Mouse (Mus musculus) MEL (cell line): Measurements from ENCODE around the gene Ceacam15.

Experiments used
- CHD1 ChIP-seq: IDR thresholded peaks from 2 replicates; pipeline ENCODE4 v1.6.1; 2012; ENCODE audit warnings: low read depth, mild to moderate bottlenecking, inconsistent platforms, low read length, improper control_type of control experiment
- EP300 ChIP-seq, 2 experiments: IDR thresholded peaks; 2 replicates each; pipeline ENCODE4 v1.6.1; 2011; ENCODE audit warnings: improper control_type of control experiment in 2 of 2, low read length in 2 of 2, low read depth in 1 of 2, mild to moderate bottlenecking in 1 of 2
- JUND ChIP-seq: IDR thresholded peaks from 2 replicates; pipeline ENCODE4 v1.6.1; 2011; ENCODE audit warnings: low read depth, mild to moderate bottlenecking, improper control_type of control experiment, low read length
- USF1 ChIP-seq: IDR thresholded peaks from 2 replicates; pipeline ENCODE4 v1.6.1; 2014; ENCODE audit warnings: low read depth, mild to moderate bottlenecking, inconsistent platforms, low read length, improper control_type of control experiment, moderate library complexity
- ZNF384 ChIP-seq: IDR thresholded peaks from 2 replicates; pipeline ENCODE4 v1.6.1; 2012; ENCODE audit warnings: low read depth, mild to moderate bottlenecking, inconsistent platforms, low read length, improper control_type of control experiment

DNA sequence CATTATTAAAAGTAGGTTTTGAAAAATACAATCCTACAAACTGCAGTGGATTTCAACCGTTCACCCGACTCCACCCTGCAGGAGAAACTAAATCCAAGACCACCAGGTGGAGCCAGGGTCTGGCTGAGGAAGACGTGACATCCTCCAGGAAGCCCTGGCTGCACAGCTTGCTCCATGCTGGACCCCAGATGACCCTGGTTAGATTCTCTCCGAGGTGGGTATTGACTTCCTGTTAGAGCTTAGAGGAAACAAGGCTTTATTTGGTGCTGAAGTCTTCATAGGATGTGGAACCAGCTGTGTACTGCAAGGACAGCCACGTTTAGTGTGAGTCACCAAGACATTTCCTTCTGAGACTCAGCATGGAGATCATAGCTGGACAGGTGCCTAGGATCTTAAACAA, 13.7 kb upstream of the Ceacam15 start:
- TF ChIP-seq JUND, result no peak
- TF ChIP-seq USF1, result no peak
- no peak for TF ChIP-seq ZNF384
- no peak for TF ChIP-seq EP300 (IDR thresholded peaks at IDR 0.05; ENCODE audit: low read depth in 1 of 2, low read length in 2 of 2)
- no peak for TF ChIP-seq CHD1
